18 mouse cellular contexts compared by ENCODE assay signal in the genomic region with DNA sequence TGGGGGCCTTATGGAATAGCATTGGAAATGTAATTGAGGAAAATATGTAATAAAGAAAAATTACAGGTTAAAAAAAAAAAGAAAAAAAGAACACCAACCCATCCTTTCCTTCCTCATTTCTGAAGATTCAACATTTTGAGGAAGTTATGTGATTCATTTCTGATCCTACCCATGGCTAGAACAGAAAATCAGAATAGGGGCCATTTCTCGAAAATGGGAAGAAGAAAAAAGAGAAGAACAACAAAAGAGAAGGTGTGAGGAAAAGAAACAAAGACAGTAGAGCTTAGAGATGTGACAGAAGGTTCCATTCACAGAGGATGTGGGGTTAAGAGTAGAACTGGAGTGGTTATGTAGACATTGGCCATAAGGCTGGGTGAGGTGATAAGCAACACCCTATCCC.
"Had no signal": no experiment of that assay in that cellular context is flagged by ENCODE, and none has a peak within 500 bp of the region (broad histone marks: within the 10 kb centered on the region; RNA-seq: fewer than 3 reads in every experiment).

No protein-coding gene starts in this region.

- H3K4me1 ChIP-seq: liver, embryonic 12.5 days; liver, embryonic 15.5 days; lung, embryonic 15.5 days; megakaryocyte, embryonic 14.5 days; midbrain, embryonic 10.5 days; midbrain, embryonic 13.5 days had no signal

- H3K4me3 ChIP-seq: layer of hippocampus, adult 2 months; left cerebral cortex, adult 2 months; liver, embryonic 12.5 days; liver, embryonic 15.5 days; lung, embryonic 15.5 days; megakaryocyte, embryonic 14.5 days; midbrain, embryonic 10.5 days; midbrain, embryonic 13.5 days had no signal

- H3K27ac ChIP-seq: layer of hippocampus, adult 2 months; left cerebral cortex, adult 2 months; liver, embryonic 12.5 days; liver, embryonic 15.5 days; lung, embryonic 15.5 days; midbrain, embryonic 10.5 days; midbrain, embryonic 13.5 days had no signal

- ATAC-seq: liver, embryonic 12.5 days; midbrain, embryonic 13.5 days; midbrain, embryonic 16.5 days had no signal

- H3K27me3 ChIP-seq: liver, embryonic 12.5 days; liver, embryonic 15.5 days; lung, embryonic 15.5 days; megakaryocyte, embryonic 14.5 days; midbrain, embryonic 13.5 days had no signal

- H3K9me3 ChIP-seq: liver, embryonic 12.5 days; liver, embryonic 15.5 days; lung, embryonic 15.5 days; midbrain, embryonic 10.5 days; midbrain, embryonic 13.5 days had no signal

- H3K36me3 ChIP-seq: liver, embryonic 12.5 days; liver, embryonic 15.5 days; lung, embryonic 15.5 days; midbrain, embryonic 10.5 days; midbrain, embryonic 13.5 days had no signal

- DNase-seq: kidney, adult 11 months; kidney, adult 8-10 months; kidney, postnatal 25 days; layer of hippocampus, postnatal 36 days; lung, adult 18-20 months; lung, postnatal 10 days; lung, postnatal 36 days; thymus, adult 18-20 months; thymus, postnatal 4 days had no signal

- H3K9ac ChIP-seq: liver, embryonic 12.5 days; liver, embryonic 15.5 days; lung, embryonic 15.5 days; midbrain, embryonic 13.5 days had no signal
